Mouse (Mus musculus) gastrocnemius, postnatal 14 days (tissue): ENCODE measurements around the gene Ccdc124. TPM values are rescaled to one million over a fixed set of nuclear protein-coding genes. Genes with fewer than 3 reads are reported as not detected.

Experiments
- DNase-seq: peaks from one replicate; pipeline ENCODE4 v3.0.0; 2021; ENCODE audit warnings: mixed read lengths
- intact Hi-C: fragments of 180-260 bp; cut with DNase I; formaldehyde crosslinking; loops from one replicate; pipeline ENCODE4 v1.15.1; 2025; ENCODE audit warnings: low total_unique reads
- long read RNA-seq, 2 experiments: library from polyadenylated mRNA; stranded (forward); transcript quantifications; one replicate each; pipeline ENCODE4 v2.0.0; 2021
- total RNA-seq, 2 experiments: library from RNA; stranded (reverse); gene quantifications; 2 replicates each; pipeline ENCODE4 v1.2.3; 2021

Ccdc124 gene
- total RNA-seq, result 10 to 100 TPM; 50.3 to 50.9 TPM
- long read RNA-seq, experiment 1, transcript Ccdc124-201 (5 exons, 1,356 nt), result major isoform, 66 of 78 reads
- long read RNA-seq, experiment 1, partial matches to known transcripts, result 12 of 78 reads
- long read RNA-seq, experiment 1, other reads (novel, unspliced or antisense), result 0 of 78 reads
- long read RNA-seq, experiment 2, transcript Ccdc124-201 (5 exons, 1,356 nt), result major isoform, 71 of 84 reads
- long read RNA-seq, experiment 2, partial matches to known transcripts, result 13 of 84 reads
- long read RNA-seq, experiment 2, other reads (novel, unspliced or antisense), result 0 of 84 reads

DNA sequence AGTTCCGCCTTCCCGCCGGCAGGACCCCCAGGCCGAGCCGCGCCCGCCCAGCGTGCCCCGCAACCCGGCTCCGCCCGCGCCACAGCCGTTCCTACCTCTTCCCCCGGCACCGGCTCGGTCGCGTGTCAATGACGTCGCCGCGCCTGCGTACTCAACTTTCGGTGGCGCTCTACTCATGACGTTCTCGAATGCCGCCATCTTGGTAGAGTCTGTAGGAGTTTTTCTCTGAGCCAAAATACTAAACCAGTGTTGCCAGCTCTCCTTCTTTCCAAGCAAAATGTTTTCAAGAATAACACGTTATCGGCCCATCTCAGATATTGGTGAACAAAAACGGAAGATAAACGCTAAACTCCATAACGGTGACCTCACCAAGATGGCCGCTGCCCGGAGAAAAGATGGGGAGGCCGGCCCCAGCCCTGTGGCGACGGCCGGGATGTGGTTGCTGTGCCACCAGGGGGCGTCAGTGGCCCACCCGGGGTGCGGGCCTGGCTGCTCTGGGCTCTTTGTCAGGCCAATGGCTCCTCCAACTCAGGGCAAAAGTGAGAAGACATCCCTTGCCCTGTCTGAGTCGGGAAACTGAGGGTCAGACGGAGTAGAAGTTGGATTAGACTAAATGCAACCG is at the start of gene Ccdc124:
TSS of gene Ccdc124 (minus strand) at position 572 of the 622 bp plus-strand sequence.
- intact Hi-C loops, result no loop called here
- peak; percentile 96 for DNase-seq

DNA sequence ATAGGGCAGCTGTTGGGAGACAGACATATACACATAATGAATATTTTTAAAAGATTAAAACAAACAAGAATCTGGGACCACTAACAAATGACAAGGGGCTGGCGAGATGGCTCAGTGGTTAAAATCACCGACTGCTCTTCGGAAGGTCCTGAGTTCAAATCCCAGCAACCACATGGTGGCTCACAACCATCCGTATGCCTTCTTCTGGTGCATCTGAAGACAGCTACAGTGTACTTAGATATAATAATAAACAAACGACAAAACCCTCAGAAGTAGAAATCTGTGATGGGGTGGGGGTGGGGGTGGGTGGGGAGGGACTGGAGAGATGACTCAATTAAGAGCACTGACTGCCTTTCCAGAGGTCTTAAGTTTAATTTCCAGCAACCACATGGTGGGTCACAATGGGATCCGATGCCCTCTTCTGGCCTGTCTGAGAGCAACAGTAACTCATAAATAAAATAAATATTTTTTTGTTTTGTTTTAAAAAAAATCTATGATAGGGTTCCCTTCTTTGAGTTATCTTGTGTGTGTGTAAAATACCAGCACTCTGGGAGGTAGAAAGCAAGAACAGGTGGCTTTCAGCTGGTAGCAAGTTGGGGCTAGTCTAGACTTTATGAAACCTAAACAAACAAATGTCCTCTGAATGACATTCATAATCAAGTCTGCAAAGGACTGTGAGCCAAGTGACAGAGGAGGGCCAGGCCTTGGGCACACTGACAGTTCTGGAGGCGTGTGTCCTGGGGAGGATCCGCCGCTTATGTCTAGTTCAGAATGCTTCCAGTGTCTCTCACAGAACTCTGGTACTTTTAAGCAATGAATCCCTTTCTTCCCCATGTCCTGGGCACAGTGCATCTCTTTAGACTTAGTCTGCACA is 46.6 kb upstream of the Ccdc124 start:
- intact Hi-C loops, result no loop called here
- DNase-seq, result no peak

DNA sequence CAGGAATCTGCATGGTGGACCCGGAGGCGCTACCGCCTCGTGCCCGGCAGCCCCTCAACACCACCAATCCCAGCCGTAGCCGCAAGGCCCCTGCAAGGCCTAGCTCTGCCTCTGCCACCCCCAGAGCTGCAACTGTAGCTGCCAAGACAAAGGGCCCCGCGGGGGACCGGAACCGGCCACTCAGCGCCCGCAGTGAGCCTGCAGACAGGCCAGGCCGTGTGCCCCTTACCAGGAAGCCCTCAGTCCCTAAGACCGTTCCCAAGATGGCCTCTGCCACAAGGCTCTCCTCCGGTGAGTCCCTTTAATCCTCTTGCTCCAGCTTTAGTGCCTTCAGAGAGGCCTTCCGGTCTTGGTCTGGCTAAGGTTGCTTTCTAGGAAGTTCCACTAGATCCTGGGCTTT is 41.0 kb upstream of the Ccdc124 start:
- no peak for DNase-seq
- intact Hi-C loops, result no loop called here

DNA sequence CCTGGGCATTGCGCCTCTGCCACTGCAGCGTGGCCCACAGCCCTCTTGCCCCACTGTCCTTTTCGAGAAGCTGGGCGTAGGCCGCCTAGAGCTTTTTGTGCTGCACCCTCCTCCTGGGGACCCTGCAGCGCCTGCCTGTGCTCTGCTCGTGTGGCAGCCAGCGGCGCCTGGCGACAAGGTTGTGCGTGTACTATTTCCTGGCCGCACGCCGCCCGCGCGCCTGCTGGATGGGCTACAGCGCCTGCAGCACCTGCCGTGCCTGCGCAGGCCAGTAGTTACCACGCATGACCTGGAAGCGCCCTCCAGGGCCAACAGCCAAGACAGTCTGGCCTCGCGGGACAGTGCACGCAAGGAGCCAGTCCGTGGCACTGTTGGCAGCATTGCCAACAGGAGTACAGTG is 39.8 kb upstream of the Ccdc124 start:
- DNase-seq, result no peak
- intact Hi-C loops, result no loop called here

DNA sequence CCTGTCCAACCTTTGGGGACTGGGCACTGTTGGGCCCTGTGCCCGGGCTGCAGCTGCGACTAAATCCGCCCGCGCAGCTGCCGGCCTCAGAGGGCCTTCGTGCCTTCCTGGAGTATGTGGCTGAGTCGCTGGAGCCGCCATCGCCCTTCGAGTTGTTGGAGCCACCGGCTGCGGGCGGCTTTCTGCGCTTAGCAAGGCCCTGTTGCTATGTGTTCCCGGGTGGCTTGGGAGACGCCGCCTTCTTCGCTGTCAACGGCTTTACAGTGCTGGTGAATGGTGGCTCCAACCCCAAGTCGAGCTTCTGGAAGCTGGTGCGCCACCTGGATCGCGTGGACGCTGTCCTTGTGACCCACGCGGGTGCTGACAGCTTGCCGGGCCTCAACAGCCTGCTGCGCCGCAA is 39.2 kb upstream of the Ccdc124 start:
- peak; percentile 50 for DNase-seq
- intact Hi-C loops, result no loop called here

DNA sequence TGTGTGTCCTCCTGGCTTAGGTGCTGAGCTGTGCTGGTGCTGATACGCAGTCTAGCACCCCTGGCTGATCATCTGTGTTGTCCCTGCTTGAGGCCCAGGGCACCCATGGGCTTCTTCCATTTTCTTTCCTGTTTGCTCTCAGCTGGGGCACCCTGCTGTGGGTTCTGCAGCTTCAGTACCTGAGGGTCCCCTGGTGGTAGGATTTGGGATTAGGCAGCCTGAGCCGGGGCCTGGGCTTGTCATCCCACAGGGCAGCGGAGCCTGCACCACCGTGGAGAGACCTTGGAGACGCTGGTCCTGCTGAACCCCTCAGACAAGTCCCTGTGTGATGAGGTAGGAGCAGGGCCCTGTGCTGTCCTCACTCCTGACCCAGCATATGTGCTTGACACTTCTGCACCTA is 37.9 kb upstream of the Ccdc124 start:
- intact Hi-C loops, result no loop called here
- DNase-seq, result no peak

DNA sequence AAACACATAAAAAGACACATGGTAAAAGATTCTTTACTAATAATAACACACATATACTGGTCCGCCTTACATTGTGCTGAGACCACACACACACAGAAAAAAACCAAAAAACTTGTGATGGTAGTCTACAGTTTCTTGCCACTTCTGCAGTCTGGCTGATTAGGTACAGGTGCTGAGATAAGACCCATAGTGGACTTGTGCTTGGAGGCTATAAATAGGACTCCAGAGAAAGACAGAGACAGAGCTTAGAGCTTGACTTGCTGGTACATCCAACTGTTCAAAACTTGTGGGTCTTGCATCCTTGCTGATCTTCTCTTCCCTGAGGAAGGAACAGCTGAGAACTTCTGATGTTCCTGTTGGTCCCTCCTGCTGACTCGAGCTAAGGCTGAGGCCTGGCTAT is 33.8 kb upstream of the Ccdc124 start:
- intact Hi-C loops, result no loop called here
- DNase-seq, result no peak

DNA sequence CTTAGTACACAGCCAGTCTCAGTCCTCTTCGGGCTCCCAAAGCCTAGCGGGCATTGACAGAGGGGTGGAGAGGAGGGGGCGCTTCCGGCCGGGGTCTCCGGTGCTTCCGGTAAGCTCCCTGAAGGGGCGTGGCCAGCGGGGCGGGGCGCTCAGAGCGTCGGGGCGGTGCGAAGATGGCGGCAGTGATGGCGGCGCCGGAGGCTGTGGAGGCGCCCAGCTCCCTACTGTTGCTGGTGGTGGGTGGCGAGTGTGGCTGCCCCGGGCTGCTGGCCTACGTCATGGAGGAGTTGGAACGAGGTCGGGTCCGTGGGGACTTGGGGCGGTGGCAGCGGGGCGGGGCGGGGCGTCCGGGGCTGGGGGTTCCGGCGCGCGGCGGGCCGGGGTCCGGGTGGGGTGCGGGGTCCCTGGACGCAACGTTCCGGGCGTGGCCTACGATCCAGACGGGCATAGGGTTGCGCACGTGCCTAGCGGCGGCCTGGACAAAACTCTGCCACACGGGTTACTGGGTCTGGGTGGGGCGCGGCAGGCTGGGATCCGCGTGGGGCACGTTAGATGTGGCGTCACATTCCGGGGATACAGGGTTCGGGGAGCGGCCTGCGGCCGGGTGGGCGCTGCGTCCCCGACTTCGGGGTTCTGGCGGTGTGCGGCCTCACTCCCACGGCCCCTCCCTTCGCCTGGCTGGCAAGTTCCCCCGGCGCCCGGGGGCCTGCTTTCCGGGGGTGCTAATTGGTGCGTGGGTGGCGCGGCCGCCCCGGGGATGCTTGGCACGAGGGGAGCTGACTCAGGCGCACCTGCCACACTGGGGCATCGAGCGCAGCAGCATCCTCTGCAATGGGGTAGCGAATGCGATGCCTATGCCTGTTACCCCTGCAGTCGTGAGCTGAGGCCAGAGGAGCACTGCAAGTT is 32.3 kb upstream of the Ccdc124 start, which contains the start of gene Map1s:
TSS of gene Map1s (plus strand) at position 102 of the 906 bp plus-strand sequence.
- DNase-seq, result peak; percentile 74
- intact Hi-C loops, result no loop called here

DNA sequence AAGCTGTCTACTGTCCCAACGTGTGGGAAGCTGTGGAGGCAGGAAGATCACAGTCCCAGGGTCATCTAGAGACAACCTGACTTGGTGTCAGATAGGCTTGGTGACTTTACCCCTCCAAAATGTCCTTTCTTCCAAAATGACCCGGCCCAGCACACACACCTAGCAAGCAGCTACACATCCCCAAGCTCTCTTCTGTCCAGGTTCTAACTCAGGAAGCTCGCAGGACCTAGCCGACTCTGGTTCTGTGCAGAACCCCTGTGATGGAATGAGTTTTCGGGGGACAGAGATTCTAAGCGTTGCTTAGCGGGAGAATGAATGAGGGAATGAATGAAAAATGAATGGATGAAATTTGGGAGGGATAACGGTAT is 31.7 kb upstream of the Ccdc124 start:
- intact Hi-C loops, result no loop called here
- DNase-seq, result no peak

DNA sequence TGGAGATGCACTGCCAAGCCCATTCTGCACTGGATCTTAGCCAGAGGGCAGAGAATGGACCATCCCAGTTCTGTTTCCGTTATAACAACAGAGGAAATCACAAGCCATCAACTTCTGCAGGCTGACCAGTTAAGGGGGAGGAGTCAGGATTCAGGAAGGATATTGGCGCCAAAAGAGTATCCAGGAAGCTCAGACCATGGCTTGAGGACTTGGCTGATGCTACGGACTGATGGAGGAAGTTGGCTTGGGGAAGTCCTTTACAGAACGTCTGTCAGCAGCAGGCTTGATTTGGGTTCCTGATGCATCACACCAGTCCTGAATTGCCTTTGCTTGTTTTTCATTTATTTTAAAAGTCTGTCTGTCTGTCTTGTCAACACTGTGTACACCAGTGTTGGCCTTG is 30.8 kb upstream of the Ccdc124 start:
- intact Hi-C loops, result loop anchor here (5.0 kb wide), 1 partner anchor 58 kb away; no protein-coding TSS in a partner anchor
- no peak for DNase-seq

DNA sequence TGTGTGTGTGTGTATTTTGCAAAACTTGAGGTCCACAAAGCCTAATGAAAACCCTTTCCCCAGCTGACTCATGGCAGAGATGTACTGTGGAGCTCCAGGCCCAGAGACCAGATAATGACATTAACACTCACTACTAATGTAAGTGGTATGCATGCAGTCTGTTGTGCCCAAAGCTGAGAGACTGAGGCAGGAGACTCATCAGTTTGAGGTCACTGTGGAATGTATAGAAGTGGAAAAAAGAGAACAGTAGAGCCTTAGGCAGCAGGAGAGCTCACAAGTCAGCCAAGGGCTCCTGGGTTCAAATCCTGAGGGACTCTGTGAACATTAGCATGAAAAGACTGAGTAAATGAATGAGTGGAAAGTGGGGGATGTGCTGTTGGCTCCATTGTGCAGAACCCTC is 29.8 kb upstream of the Ccdc124 start:
- no peak for DNase-seq
- intact Hi-C loops, result loop anchor here (5.0 kb wide), 1 partner anchor 59 kb away; no protein-coding TSS in a partner anchor

DNA sequence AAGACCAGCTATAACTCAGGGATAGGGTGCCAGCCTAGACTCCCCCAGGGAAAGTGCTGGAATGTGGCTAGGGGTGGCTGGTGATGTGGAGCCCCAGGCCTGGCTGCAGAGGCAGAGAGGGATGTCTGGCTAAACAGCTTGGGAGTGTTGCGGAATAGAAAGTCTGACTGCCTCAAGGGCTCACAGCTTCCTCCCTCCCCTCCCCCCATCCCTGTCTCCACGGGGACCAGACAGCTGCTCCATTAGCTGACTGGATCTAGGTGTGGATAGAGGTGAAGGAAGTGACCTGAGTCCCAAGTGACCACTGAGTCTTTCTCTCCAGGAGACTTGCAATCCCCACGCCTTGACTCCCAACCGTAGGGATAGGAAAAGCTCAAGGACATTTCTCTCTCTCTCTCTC is 29.4 kb upstream of the Ccdc124 start:
- intact Hi-C loops, result loop anchor here (5.0 kb wide), 1 partner anchor 59 kb away; no protein-coding TSS in a partner anchor
- DNase-seq, result no peak

DNA sequence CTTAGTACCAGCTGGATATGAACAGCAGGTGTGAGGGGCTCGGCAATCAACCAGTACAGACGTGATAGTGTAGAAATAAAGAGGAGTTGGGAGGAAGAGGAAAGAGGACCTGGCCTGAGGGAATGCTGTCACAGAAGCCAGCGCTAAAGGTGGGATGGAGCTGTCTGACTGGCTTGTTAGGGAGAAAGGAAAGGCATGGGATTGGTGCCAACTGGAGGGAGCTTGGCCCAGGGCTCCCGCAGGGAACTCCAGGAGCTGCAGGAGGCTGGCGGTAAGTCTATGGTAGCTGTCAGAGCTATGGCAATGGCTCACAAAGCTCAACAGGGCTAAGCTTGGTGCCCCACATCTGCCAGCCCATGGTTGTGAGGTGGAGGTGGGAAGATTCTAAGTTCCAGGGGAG is 28.5 kb upstream of the Ccdc124 start:
- intact Hi-C loops, result loop anchor here (5.0 kb wide), 1 partner anchor 60 kb away; no protein-coding TSS in a partner anchor
- no peak for DNase-seq

DNA sequence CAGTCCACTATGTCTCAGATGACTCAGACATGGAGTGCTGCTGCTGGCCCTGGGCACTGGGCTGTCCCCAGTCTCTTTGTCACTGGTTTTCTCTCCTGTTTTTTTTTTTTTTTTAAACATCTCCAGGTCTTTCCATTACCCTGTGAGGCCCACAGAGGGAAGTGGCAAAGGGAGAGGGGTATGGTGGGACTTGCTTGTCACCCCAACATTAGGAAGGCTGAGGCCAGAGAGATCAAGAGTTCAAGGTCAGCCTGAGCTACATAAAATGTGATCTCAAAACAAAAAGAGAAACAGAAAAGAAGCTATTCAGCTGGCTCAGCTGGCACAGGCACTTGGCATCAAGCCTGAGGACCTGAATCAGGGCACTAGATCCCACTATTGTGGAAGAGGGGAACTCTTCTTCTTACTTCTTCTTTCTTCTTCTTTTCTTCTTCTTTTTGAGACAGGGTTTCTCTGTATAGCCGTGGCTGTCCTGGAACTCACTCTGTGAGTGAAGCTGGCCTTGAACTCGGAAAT is 27.2 kb upstream of the Ccdc124 start:
- no peak for DNase-seq

DNA sequence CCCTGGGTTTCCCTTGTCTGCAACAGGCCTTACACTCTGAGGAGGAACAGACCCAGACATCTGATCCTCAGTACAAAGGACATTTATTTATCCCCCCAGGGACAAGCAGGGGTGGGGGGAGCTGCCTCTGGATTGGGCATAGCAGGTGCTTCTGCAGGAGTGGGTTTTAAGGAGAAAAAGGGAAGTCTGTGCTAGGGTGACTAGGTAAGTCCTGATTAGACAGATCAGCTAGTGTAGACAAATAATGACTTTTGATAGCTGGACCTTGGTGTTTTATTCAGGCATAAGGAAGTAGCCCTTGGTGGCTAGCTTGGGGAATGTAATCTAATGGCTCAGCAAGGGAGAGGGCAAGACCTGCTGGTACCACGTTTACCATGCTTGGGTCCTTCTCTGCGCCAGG is 25.5 kb upstream of the Ccdc124 start:
- no peak for DNase-seq
- intact Hi-C loops, result no loop called here

More for the DNA sequence above, 27.2 kb upstream of the Ccdc124 start:
- intact Hi-C loops, result loop anchor here (5.0 kb wide), 1 partner anchor 61 kb away; no protein-coding TSS in a partner anchor

DNA sequence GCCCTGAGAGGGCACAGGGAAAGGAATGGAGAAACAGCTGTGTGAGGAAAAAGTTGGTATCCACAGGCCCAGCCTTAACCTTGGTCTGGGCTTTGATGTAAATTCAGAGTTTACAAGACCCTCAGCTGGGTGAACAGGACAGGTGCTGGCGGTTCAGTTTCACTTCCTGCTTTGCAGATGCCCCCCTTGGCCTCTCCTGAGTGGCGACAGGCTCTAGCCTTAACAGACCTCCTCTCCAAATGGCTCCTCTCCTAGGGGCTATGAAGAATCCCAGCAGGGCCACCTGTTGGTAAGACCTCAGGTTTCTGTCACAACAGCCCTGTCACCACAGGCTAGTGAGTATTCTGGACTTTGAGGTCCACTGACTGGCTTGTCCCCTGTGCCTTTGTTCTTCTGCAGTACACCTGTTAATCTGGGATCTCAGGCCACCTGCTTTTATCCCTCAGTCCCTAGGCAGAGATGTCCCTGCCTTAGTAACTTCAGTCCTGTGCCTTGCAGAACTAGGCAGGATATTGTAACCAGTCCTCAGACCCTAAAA is 25.0 kb upstream of the Ccdc124 start:
- intact Hi-C loops, result no loop called here
- no peak for DNase-seq

DNA sequence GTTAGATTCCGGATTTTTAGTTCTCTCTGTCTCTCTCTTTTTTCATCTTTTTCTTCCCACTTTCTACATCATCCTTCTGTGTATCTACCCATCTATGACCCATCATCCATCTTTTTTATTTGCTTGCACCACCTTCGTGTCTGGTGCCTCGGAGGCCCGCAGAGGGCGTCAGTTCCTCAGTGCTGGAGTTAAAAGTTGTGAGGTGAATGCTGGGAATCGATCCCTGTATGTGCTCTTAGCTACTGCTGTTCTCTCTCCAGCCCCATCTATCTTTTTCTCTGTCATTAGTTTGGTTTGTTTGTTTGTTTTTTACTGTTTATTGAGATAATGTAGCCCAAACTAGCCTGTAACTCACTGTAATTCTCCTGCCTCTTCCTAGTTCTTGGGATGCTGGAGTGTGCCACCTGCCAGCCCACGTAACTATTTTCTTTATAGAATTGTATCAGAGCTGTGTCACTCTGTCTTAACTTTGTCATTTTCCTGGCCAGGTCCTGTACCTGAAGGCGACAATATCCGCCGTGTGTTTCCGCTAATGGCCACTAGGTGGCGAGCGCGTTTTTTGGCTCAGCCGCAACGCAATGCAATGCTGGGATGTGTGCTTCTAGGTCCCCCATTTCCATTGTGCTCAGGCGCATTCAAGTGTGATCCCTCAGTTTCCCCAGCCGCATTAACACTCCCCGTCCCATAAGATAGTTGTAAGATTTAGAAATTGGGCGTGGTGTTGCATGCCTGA is 24.1 kb upstream of the Ccdc124 start:
- DNase-seq, result peak; percentile 76
- intact Hi-C loops, result no loop called here
